8 mouse cellular contexts compared by ENCODE assay signal in the genomic region with DNA sequence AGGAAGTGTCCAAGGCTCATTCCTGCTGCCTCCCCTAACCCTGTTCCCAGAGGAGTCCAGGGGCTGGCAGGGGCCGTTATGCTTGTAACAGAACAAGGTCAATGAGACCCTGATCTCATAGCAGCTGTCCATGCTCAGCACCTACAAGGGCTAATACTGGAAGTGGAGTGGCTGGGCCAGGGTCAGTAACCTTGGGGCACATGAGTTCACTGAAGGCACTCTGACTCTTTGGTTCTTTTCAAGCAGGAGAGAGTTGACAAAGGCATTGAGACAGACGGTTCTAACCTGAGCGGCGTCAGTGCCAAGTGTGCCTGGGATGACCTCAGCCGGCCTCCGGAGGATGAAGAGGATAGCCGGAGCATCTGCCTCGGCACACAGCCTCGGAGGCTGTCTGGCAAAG. TPM values are rescaled to one million over a fixed set of nuclear protein-coding genes. Genes with fewer than 3 reads are reported as not detected.
DNase-seq lines count a peak whose midpoint lies in the region; ATAC-seq and TF ChIP-seq lines count a peak whose summit lies in the region.

No protein-coding gene starts in this region.

- peaks cover 35% of the 10 kb centered on the region for H3K4me1 ChIP-seq in hindbrain, embryonic 12.5 days
- H3K4me1 ChIP-seq in hindbrain, embryonic 11.5 days (replicated peaks; ENCODE audit: control insufficient read depth, insufficient read depth, low read length) = peaks cover 4% of the 10 kb centered on the region; the same call in 1 of the 2 replicates
- peaks cover 41% of the 10 kb centered on the region for H3K4me1 ChIP-seq in lung, postnatal 0 days (ENCODE audit: insufficient read depth, low read depth, low read length)
- H3K4me1 ChIP-seq in hindbrain, embryonic 15.5 days (replicated peaks) = peaks cover 43% of the 10 kb centered on the region
- peaks cover 56% of the 10 kb centered on the region for H3K4me1 ChIP-seq in neural tube, embryonic 13.5 days (replicated peaks)
- H3K4me1 ChIP-seq in limb, embryonic 10.5 days = peaks cover 54% of the 10 kb centered on the region

- no peak overlapping the region for H3K9ac ChIP-seq in hindbrain, embryonic 12.5 days
- no peak overlapping the region for H3K9ac ChIP-seq in hindbrain, embryonic 11.5 days (ENCODE audit: low read depth, low read length)
- no peak overlapping the region for H3K9ac ChIP-seq in lung, postnatal 0 days (replicated peaks; ENCODE audit: low read depth)
- no peak overlapping the region for H3K9ac ChIP-seq in hindbrain, embryonic 15.5 days
- H3K9ac ChIP-seq in neural tube, embryonic 13.5 days = 0 out of 2 replicates have a peak overlapping the region, but pooled peaks have one; percentile 8

- H3K9me3 ChIP-seq in hindbrain, embryonic 12.5 days (replicated peaks) = no peaks in the 10 kb centered on the region
- no peaks in the 10 kb centered on the region for H3K9me3 ChIP-seq in hindbrain, embryonic 11.5 days (ENCODE audit: control insufficient read depth, low read length)
- no peaks in the 10 kb centered on the region for H3K9me3 ChIP-seq in lung, postnatal 0 days (ENCODE audit: low read length)
- no peaks in the 10 kb centered on the region for H3K9me3 ChIP-seq in hindbrain, embryonic 15.5 days
- H3K9me3 ChIP-seq in neural tube, embryonic 13.5 days = no peaks in the 10 kb centered on the region
- no peaks in the 10 kb centered on the region for H3K9me3 ChIP-seq in limb, embryonic 10.5 days (replicated peaks)

- no peak for TF ChIP-seq CTCF in lung, postnatal 0 days (IDR thresholded peaks at IDR 0.05)

- H3K4me3 ChIP-seq in hindbrain, embryonic 12.5 days = no peak overlapping the region
- H3K4me3 ChIP-seq in hindbrain, embryonic 11.5 days (ENCODE audit: low read depth, low read length) = no peak overlapping the region
- no peak overlapping the region for H3K4me3 ChIP-seq in lung, postnatal 0 days (ENCODE audit: low read depth, low read length)
- no peak overlapping the region for H3K4me3 ChIP-seq in hindbrain, embryonic 15.5 days
- H3K4me3 ChIP-seq in neural tube, embryonic 13.5 days = no peak overlapping the region
- H3K4me3 ChIP-seq in limb, embryonic 10.5 days = no peak overlapping the region

- peaks cover 32% of the 10 kb centered on the region for H3K36me3 ChIP-seq in hindbrain, embryonic 12.5 days
- H3K36me3 ChIP-seq in hindbrain, embryonic 11.5 days (ENCODE audit: control insufficient read depth, insufficient read depth, low read length) = no peaks in the 10 kb centered on the region
- no peaks in the 10 kb centered on the region for H3K36me3 ChIP-seq in lung, postnatal 0 days (ENCODE audit: insufficient read depth, low read length)
- H3K36me3 ChIP-seq in hindbrain, embryonic 15.5 days = no peaks in the 10 kb centered on the region
- peaks cover 37% of the 10 kb centered on the region for H3K36me3 ChIP-seq in neural tube, embryonic 13.5 days
- H3K36me3 ChIP-seq in limb, embryonic 10.5 days = peaks cover 79% of the 10 kb centered on the region

- no peaks in the 10 kb centered on the region for H3K27me3 ChIP-seq in hindbrain, embryonic 12.5 days
- H3K27me3 ChIP-seq in hindbrain, embryonic 11.5 days (ENCODE audit: control insufficient read depth, insufficient read depth, low read length) = no peaks in the 10 kb centered on the region
- H3K27me3 ChIP-seq in lung, postnatal 0 days (replicated peaks; ENCODE audit: insufficient read depth, low read length) = no peaks in the 10 kb centered on the region
- no peaks in the 10 kb centered on the region for H3K27me3 ChIP-seq in hindbrain, embryonic 15.5 days
- no peaks in the 10 kb centered on the region for H3K27me3 ChIP-seq in neural tube, embryonic 13.5 days
- H3K27me3 ChIP-seq in limb, embryonic 10.5 days (ENCODE audit: low read depth, poor library complexity, severe bottlenecking) = no peaks in the 10 kb centered on the region

- no peak for TF ChIP-seq EP300 in lung, postnatal 0 days (IDR thresholded peaks at IDR 0.05)

- H3K4me2 ChIP-seq in hindbrain, embryonic 12.5 days (replicated peaks) = no peak overlapping the region
- no peak overlapping the region for H3K4me2 ChIP-seq in hindbrain, embryonic 11.5 days (replicated peaks; ENCODE audit: low read depth, low read length)
- H3K4me2 ChIP-seq in lung, postnatal 0 days (replicated peaks; ENCODE audit: low read depth, low read length) = no peak overlapping the region
- H3K4me2 ChIP-seq in hindbrain, embryonic 15.5 days = no peak overlapping the region
- H3K4me2 ChIP-seq in neural tube, embryonic 13.5 days = no peak overlapping the region

- no peak for DNase-seq in hindbrain, embryonic 11.5 days (ENCODE audit: low spot score)
- no peak for DNase-seq in lung, postnatal 0 days (ENCODE audit: low spot score)
- DNase-seq in lung, postnatal 4 days = no peak
- no peak for DNase-seq in adrenal gland, postnatal 10 days
- no peak for DNase-seq in limb, embryonic 10.5 days (ENCODE audit: low spot score)

- no peak overlapping the region for H3K27ac ChIP-seq in hindbrain, embryonic 12.5 days
- H3K27ac ChIP-seq in hindbrain, embryonic 11.5 days (ENCODE audit: low read depth, low read length) = no peak overlapping the region
- H3K27ac ChIP-seq in lung, postnatal 0 days (ENCODE audit: low read length) = peak overlapping the region; percentile 92; the same call in 1 of the 2 replicates
- H3K27ac ChIP-seq in hindbrain, embryonic 15.5 days (replicated peaks) = peak overlapping the region; percentile 27; the same call in 1 of the 2 replicates
- peak overlapping the region; percentile 62; the same call in 1 of the 2 replicates for H3K27ac ChIP-seq in neural tube, embryonic 13.5 days (replicated peaks)
- H3K27ac ChIP-seq in limb, embryonic 10.5 days = no peak overlapping the region

- 81% methylated on average over 9 of the region's 9 CpGs for WGBS in hindbrain, embryonic 12.5 days
- WGBS in hindbrain, embryonic 11.5 days = 76% methylated on average over 9 of the region's 9 CpGs
- 75% methylated on average over 9 of the region's 9 CpGs for WGBS in lung, postnatal 0 days
- WGBS in hindbrain, embryonic 15.5 days = 82% methylated on average over 9 of the region's 9 CpGs
- WGBS in neural tube, embryonic 13.5 days = 80% methylated on average over 9 of the region's 9 CpGs
- 91% methylated on average over 9 of the region's 9 CpGs for WGBS in limb, embryonic 10.5 days

- ATAC-seq in hindbrain, embryonic 12.5 days (ENCODE audit: low FRiP score) = 0 out of 2 replicates have a peak, but pooled peaks have one; percentile 16
- ATAC-seq in hindbrain, embryonic 11.5 days (ENCODE audit: low FRiP score) = no peak
- ATAC-seq in lung, postnatal 0 days = no peak
- 0 out of 2 replicates have a peak, but pooled peaks have one; percentile 12 for ATAC-seq in hindbrain, embryonic 15.5 days (ENCODE audit: low FRiP score, low read depth)
- ATAC-seq in neural tube, embryonic 13.5 days (ENCODE audit: low read depth) = no peak

RNA-seq across cellular contexts. Expression of a gene that starts 48.6 kb away (rescaled TPM):
- polyA plus RNA-seq in hindbrain, embryonic 12.5 days (2016; fragmentation: Nextera tagmentation; extraction: Ambion mirVana) = 41.8 and 44.7 TPM in 2 replicates
- polyA plus RNA-seq in hindbrain, embryonic 11.5 days (2014; fragmentation: Nextera tagmentation; extraction: Ambion mirVana) = 28.4 and 30.6 TPM in 2 replicates
- polyA plus RNA-seq in lung, postnatal 0 days (2015; fragmentation: Nextera tagmentation; extraction: Ambion mirVana) = 34.1 and 34.8 TPM in 2 replicates
- 27.8 and 31.9 TPM in 2 replicates for polyA plus RNA-seq in hindbrain, embryonic 15.5 days (2015; fragmentation: Nextera tagmentation; extraction: Ambion mirVana)
- polyA plus RNA-seq in neural tube, embryonic 13.5 days (2015; fragmentation: Nextera tagmentation; extraction: Ambion mirVana) = 26.5 and 30.4 TPM in 2 replicates
- 10 to 100 TPM; 37.9 to 41.6 TPM for total RNA-seq in adrenal gland, postnatal 10 days (2021)
- polyA plus RNA-seq in limb, embryonic 10.5 days (2016; fragmentation: Nextera tagmentation; extraction: Ambion mirVana) = 13.0 and 15.2 TPM in 2 replicates

RNA-seq across cellular contexts. Expression of a gene that starts 56.2 kb away (rescaled TPM):
- 37.7 and 39.3 TPM in 2 replicates for polyA plus RNA-seq in hindbrain, embryonic 12.5 days (2016; fragmentation: Nextera tagmentation; extraction: Ambion mirVana)
- polyA plus RNA-seq in hindbrain, embryonic 11.5 days (2014; fragmentation: Nextera tagmentation; extraction: Ambion mirVana) = 31.9 and 33.2 TPM in 2 replicates
- 13.1 and 14.2 TPM in 2 replicates for polyA plus RNA-seq in lung, postnatal 0 days (2015; fragmentation: Nextera tagmentation; extraction: Ambion mirVana)
- polyA plus RNA-seq in hindbrain, embryonic 15.5 days (2015; fragmentation: Nextera tagmentation; extraction: Ambion mirVana) = 23.4 and 24.7 TPM in 2 replicates
- 24.8 and 27.9 TPM in 2 replicates for polyA plus RNA-seq in neural tube, embryonic 13.5 days (2015; fragmentation: Nextera tagmentation; extraction: Ambion mirVana)
- 10 to 100 TPM; 21.5 to 23.4 TPM for total RNA-seq in adrenal gland, postnatal 10 days (2021)
- 53.8 and 58.5 TPM in 2 replicates for polyA plus RNA-seq in limb, embryonic 10.5 days (2016; fragmentation: Nextera tagmentation; extraction: Ambion mirVana)

RNA-seq across cellular contexts. Expression of a gene that starts 57.4 kb away (rescaled TPM):
- polyA plus RNA-seq in hindbrain, embryonic 12.5 days (2016; fragmentation: Nextera tagmentation; extraction: Ambion mirVana) = 240 and 246 TPM in 2 replicates
- polyA plus RNA-seq in hindbrain, embryonic 11.5 days (2014; fragmentation: Nextera tagmentation; extraction: Ambion mirVana) = 223 and 250 TPM in 2 replicates
- polyA plus RNA-seq in lung, postnatal 0 days (2015; fragmentation: Nextera tagmentation; extraction: Ambion mirVana) = 98.2 and 104 TPM in 2 replicates
- polyA plus RNA-seq in hindbrain, embryonic 15.5 days (2015; fragmentation: Nextera tagmentation; extraction: Ambion mirVana) = 329 and 338 TPM in 2 replicates
- polyA plus RNA-seq in neural tube, embryonic 13.5 days (2015; fragmentation: Nextera tagmentation; extraction: Ambion mirVana) = 292 and 297 TPM in 2 replicates
- total RNA-seq in adrenal gland, postnatal 10 days (2021) = 100 to 1,000 TPM; 100 to 106 TPM
- polyA plus RNA-seq in limb, embryonic 10.5 days (2016; fragmentation: Nextera tagmentation; extraction: Ambion mirVana) = 159 and 168 TPM in 2 replicates

Comparison
In these comparisons a context has a peak if more than half of its experiments do, and no peak if none do; other contexts are left out.
1. ATAC-seq: peak in hindbrain, embryonic 12.5 days (single experiment) and hindbrain, embryonic 15.5 days (single experiment); none in hindbrain, embryonic 11.5 days (single experiment), lung, postnatal 0 days (single experiment) and neural tube, embryonic 13.5 days (single experiment).
2. H3K27ac ChIP-seq: peak in lung, postnatal 0 days (single experiment), hindbrain, embryonic 15.5 days (single experiment) and neural tube, embryonic 13.5 days (single experiment); none in hindbrain, embryonic 12.5 days (single experiment), hindbrain, embryonic 11.5 days (single experiment) and limb, embryonic 10.5 days (single experiment).